Mouse (Mus musculus) kidney, embryonic 15.5 days (tissue): ENCODE measurements around the gene Irx1. TPM values are rescaled to one million over a fixed set of nuclear protein-coding genes. Genes with fewer than 3 reads are reported as not detected.

ENCODE experiments used
- ATAC-seq: fragments of 200-750 bp; cut with Nextera tagmentation; replicated peaks from 2 replicates; pipeline ENCODE4 v1.8.0; 2017; ENCODE audit warnings: moderate TSS enrichment; ENCODE audit not compliant: low FRiP score
- H3K27ac ChIP-seq: fragments of 300-500 bp; sonication (generic); 2 replicates; pipeline ENCODE4 v1.5.1; 2015; ENCODE audit warnings: mild to moderate bottlenecking, inconsistent platforms
- H3K27me3 ChIP-seq: fragments of 300-500 bp; sonication (generic); 2 replicates; pipeline ENCODE4 v1.6.1; 2015; ENCODE audit warnings: inconsistent platforms
- H3K36me3 ChIP-seq: fragments of 300-500 bp; sonication (generic); 2 replicates; pipeline ENCODE4 v1.6.1; 2015; ENCODE audit warnings: inconsistent platforms
- H3K4me1 ChIP-seq: fragments of 300-500 bp; sonication (generic); 2 replicates; pipeline ENCODE4 v1.6.1; 2015; ENCODE audit warnings: inconsistent platforms
- H3K4me2 ChIP-seq: fragments of 300-500 bp; sonication (generic); 2 replicates; pipeline ENCODE4 v1.6.1; 2015; ENCODE audit warnings: moderate library complexity, mild to moderate bottlenecking, inconsistent platforms
- H3K4me3 ChIP-seq: fragments of 300-500 bp; sonication (generic); replicated peaks from 2 replicates; pipeline ENCODE4 v1.5.1; 2015; ENCODE audit warnings: mild to moderate bottlenecking, inconsistent platforms
- H3K9ac ChIP-seq: fragments of 300-500 bp; sonication (generic); 2 replicates; pipeline ENCODE4 v1.6.1; 2015; ENCODE audit warnings: mild to moderate bottlenecking, inconsistent platforms
- H3K9me3 ChIP-seq: fragments of 300-500 bp; sonication (generic); replicated peaks from 2 replicates; pipeline ENCODE4 v1.6.1; 2016; ENCODE audit warnings: inconsistent platforms
- WGBS: fragments of 180-500 bp; shearing (Covaris S2); methylation state at CpG from one replicate; pipeline ENCODE4 v1.1.7; 2015; ENCODE audit warnings: mixed read lengths; 5-methylcytosine and 5-hydroxymethylcytosine counted together
- polyA plus RNA-seq: library from polyadenylated mRNA; unstranded; fragments of >200 nt; fragmentation: Nextera tagmentation; extraction: Ambion mirVana; gene quantifications from 2 replicates; pipeline ENCODE4 v1.2.1, GENCODE M21; 2015

The Irx1 gene
- polyA plus RNA-seq: 4.9 TPM in 2 replicates

DNA sequence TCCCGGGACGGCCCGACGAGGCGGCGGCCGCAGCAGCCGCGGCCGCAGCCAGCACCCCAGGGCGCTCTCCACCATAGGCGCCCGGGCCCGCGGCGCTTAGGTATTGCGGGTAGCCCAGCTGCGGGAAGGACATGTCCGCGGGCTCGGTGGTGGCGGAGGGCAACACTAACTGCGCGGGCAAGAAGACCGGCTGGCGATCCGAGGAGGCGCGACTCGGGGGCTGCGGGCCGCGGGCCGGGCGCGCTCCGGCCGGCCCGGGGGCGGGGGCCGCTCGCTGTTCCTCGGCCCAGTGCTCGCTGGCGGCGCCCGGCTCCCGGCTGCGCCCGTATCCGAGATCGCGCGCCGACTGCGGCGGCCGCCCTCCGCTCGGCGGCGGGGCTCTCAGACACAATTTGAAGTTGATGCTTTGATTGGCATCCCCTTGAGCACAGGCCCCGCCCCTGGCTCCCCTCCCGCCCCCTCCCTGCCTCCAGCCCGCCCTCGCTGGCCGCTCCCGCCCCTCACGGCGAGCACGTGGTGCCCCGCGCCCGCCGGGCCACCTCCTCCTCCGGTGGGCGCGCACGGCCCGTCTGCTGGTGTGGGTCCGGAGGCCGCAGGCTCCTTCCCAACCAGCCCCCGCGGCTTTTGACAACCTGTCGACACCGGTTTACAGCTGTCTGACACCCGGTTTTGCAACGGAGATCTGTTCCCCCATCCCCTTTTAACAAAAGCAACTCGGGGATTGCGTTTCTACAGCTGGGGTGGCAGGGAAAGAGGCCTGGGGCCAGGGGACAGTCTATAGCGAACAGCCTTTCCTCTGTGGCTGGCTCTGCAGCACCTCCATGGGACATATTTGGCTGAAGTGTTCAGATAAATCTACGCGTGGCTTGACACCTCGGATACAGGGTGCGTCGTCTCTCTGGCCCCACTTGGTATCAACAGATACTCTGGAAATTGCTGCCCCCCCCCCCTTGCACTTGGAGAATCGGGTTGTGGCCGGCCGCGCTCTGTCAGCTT lies at the start of gene Irx1:
Gene Irx1, minus strand, starts transcription at position 368 of the 996 bp plus-strand sequence.
- Histone ChIP-seq H3K9me3 (no peaks in the 10 kb centered on the region), H3K36me3 (no peaks in the 10 kb centered on the region), H3K27me3 (peaks cover 98% of the 10 kb centered on the region), H3K4me2 (peak within 1 kb of the TSS; percentile 77), H3K4me1 (peaks cover 36% of the 10 kb centered on the region), H3K4me3 (peak within 1 kb of the TSS; percentile 49), H3K9ac (peak within 1 kb of the TSS; percentile 19; the same call in 1 of the 2 replicates), H3K27ac (0 out of 2 replicates have a peak within 1 kb of the TSS, but pooled peaks have one; percentile 32)
- under 1% methylated on average over 83 of the region's 100 CpGs for WGBS
- ATAC-seq: peak; percentile 63

DNA sequence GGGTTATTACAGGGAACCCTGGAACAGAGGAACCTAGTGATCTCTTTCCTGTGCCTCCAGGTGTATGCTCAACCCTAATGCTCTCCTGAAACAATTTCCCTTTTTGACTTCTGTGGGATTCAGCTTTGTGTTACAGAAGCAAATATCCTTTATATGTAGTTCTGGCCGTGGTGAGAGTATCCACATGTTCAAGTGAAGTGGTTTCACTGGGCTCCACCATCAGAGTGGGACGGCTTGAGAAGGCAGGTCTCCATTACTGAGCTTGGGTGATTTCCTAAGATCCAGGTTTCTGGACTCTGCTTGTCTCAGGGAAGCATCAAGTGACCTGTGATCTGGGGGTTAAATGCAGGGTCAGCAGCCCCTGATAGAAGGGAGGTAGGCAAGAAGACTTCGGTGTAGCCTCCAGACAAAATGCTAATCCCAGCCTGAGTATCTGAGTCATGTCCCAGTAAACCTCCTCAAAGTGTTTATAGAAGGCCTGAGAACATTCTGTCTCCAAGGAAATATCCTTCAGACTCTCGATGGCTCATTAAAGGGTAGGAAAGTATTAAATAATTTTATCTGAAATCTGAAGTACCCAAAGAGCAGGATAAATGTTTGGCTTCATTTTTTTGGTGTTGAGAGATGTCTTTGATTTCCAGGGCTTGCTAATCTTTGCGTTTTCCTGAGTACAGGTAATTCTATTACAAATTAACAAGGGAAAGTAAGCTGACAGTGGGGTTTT lies 16.6 kb upstream of the Irx1 start:
- Histone ChIP-seq H3K27me3 (peaks cover 59% of the 10 kb centered on the region), H3K4me3 (no peak overlapping the region), H3K9ac (no peak overlapping the region), H3K4me1 (no peaks in the 10 kb centered on the region), H3K36me3 (no peaks in the 10 kb centered on the region), H3K4me2 (no peak overlapping the region), H3K27ac (no peak overlapping the region), H3K9me3 (no peaks in the 10 kb centered on the region)
- no peak for ATAC-seq
- 60% methylated on average over 5 of the region's 5 CpGs for WGBS

DNA sequence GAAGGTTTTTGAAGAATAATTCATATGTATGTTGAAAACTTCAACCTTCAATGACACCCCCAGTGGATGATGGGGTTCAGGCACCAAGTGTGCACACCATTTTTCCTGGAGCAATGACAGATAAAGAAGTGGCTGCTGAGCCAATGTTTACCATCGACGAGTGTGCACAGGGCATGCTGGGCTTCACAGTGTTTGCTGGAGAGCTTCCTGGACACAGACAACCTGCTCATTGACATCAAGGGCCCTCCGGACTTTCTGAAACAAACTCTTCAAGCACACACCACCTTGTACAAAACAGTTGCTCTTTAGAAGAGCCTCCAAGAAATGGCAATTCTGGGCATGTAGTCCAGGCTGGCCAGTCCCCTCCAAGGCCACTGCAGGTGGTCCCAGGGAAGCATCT lies 12.2 kb upstream of the Irx1 start:
- Histone ChIP-seq H3K27me3 (peaks cover 76% of the 10 kb centered on the region), H3K9me3 (no peaks in the 10 kb centered on the region)
- 75% methylated on average over 3 of the region's 3 CpGs for WGBS

DNA sequence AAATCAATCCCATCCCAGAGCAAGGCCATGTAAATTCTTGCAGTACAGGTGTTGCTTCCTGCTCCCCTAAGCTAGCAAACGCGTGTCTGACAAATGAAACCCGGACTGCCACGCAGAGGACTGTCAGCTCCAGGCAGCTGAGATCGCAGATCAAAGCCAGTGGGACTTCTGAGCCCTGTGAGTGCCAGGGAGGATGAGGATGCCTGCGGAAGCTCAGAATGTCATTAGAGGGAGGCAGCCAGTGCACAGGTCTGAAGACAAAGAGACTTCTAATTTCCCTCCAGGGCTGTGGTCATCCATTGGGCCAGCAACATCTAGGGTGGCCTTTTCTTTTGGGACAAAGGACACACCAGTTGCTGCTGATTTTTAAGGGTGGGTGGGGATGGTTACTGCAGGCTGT lies 4.8 kb upstream of the Irx1 start:
- Histone ChIP-seq H3K36me3 (no peaks in the 10 kb centered on the region), H3K27me3 (peaks cover 99% of the 10 kb centered on the region), H3K27ac (no peak overlapping the region), H3K4me1 (peaks cover 11% of the 10 kb centered on the region), H3K9ac (no peak overlapping the region), H3K4me3 (no peak overlapping the region), H3K4me2 (no peak overlapping the region), H3K9me3 (no peaks in the 10 kb centered on the region)
- under 1% methylated on average over 6 of the region's 6 CpGs for WGBS
- ATAC-seq: no peak

More for the DNA sequence above, 12.2 kb upstream of the Irx1 start:
- no peak overlapping the region for H3K27ac ChIP-seq
- no peak for ATAC-seq
- H3K36me3 ChIP-seq: no peaks in the 10 kb centered on the region
- no peak overlapping the region for H3K4me3 ChIP-seq
- H3K4me1 ChIP-seq: no peaks in the 10 kb centered on the region
- no peak overlapping the region for H3K4me2 ChIP-seq
- no peak overlapping the region for H3K9ac ChIP-seq

DNA sequence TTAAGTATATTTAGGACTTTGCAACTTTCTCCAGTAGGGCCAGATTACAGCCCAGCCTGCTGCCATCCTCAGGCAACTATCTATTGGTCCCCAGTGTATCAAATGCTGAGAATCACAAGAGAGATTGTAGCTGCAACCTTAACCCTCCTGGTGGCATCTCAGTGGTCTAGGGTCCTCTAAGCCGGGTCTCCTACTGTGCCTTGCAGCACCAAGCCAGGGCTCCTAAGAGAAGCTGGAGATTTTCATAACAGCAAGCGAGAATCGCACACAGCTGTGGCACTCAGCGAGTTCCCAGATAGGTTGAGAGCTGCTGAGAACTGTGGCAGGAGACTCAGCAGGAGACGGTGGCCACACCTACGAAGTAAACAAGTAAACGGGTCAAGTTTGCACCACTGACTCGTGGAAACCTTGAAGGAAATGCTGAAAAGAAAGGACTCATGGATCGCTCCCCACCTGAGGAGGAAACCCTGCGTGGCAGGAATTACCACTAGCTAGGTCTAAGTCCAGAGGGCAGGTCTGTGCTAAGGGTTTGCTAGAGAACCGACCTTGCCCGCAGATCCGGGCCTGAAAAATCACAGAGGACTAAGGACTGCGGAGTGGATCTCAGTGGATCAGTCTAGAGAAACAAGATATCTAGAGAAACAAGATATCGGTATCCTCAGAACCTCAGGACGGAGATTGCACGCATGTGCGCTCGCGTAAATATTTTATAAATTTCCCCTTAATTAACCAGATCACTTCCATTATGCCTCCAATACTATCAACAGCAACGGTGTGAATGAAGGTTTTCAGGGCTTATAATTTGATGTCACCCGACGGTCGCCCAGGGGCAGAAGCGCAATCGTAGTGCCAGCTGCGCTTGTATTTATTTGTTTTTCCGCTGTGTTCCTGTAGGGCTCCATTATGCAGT lies 4.1 kb upstream of the Irx1 start:
- Histone ChIP-seq H3K27ac (no peak overlapping the region), H3K9me3 (no peaks in the 10 kb centered on the region), H3K9ac (no peak overlapping the region), H3K36me3 (no peaks in the 10 kb centered on the region), H3K4me1 (peaks cover 18% of the 10 kb centered on the region), H3K4me3 (no peak overlapping the region), H3K4me2 (no peak overlapping the region), H3K27me3 (peaks cover 99% of the 10 kb centered on the region)
- 4% methylated on average over 28 of the region's 28 CpGs for WGBS
- ATAC-seq: no peak

DNA sequence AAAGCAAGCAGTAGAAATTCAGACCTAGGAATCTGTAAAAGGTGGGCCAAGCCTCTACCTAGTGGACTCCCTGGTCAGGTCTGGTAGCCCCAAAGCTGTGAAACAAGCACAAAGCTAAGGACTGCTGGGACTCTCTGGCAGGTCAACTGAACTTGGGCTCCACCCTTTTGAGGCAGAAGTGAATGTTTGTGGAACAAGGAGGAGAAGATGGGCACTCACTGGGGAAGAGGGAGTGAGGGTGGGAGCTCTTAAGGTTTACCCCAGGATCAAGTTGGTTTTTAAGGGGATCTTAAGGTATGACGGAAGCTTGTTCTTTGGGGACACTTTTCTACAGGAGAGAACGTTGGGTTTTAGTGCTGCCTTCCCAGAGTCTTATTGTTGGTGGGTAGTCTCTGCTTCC lies 3.1 kb upstream of the Irx1 start:
- WGBS: 19% methylated on average over 2 of the region's 2 CpGs
- Histone ChIP-seq H3K9me3 (no peaks in the 10 kb centered on the region), H3K27me3 (peaks cover 98% of the 10 kb centered on the region), H3K4me3 (no peak overlapping the region), H3K4me1 (peaks cover 24% of the 10 kb centered on the region), H3K36me3 (no peaks in the 10 kb centered on the region), H3K4me2 (no peak overlapping the region), H3K27ac (no peak overlapping the region), H3K9ac (no peak overlapping the region)
- ATAC-seq: no peak

DNA sequence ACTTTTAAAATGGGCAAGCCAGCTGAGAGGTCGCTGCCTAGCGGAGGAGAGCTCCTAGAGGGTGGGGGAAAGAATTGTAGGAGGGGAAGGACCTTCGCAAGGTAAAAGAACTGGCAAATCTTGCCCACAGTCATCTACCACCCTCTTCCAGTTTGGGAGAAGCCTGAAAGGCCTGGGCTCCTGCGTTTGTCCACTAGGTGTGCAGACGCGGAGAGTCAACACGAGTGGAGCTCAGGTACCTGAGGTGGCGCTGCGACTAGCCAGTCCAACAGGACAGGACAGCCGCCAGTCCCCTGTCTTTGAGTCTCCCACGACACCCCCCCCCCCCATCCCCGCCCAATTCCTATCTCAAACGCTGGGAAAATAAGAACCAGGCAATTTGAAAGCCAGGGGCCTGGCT lies 843 bp upstream of the Irx1 start:
- peaks cover 29% of the 10 kb centered on the region for H3K4me1 ChIP-seq
- H3K27ac ChIP-seq: no peak overlapping the region
- peak overlapping the region; percentile 77 for H3K4me2 ChIP-seq
- no peak overlapping the region for H3K9ac ChIP-seq
- H3K4me3 ChIP-seq: peak overlapping the region; percentile 49
- no peak for ATAC-seq
- H3K27me3 ChIP-seq: peaks cover 98% of the 10 kb centered on the region
- no peaks in the 10 kb centered on the region for H3K36me3 ChIP-seq
- WGBS: under 1% methylated on average over 13 of the region's 13 CpGs
- no peaks in the 10 kb centered on the region for H3K9me3 ChIP-seq

DNA sequence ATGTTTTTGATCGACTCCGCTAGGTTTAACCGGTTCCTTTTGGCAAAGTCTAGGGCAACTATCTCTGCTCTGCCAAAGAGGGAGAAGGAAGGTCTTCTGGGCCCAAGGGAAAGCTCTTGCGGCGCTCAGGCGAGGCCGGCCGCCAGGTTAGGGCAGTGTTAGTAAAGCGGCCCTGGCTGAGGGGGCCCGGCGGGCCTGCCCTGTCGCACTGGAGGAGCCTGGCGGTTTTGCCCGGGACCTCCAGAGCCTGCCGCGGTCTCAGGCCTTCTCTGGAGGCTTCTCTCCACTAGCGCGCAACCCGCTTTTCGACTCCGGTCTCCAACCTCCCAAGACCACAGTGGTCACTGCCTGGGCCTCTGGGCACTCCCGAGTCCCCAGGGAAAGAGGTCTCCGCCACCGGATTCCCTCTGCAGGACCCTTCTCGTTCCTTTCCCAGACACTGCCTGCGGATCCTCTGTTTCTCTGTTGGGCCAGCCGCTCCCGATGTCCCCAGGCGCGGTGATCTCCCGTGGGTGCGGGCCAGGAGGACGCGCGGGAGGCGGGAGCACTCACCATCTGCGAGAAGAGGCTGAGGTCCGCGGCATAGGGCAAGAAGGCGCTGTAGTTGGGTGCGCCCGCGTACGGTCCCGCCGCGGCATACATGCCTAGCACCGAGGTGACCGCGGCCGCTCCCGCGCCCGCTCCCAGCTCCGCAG lies 715 bp downstream of the Irx1 start:
- Histone ChIP-seq H3K9me3 (no peaks in the 10 kb centered on the region), H3K4me3 (peak overlapping the region; percentile 49), H3K4me1 (peaks cover 40% of the 10 kb centered on the region), H3K9ac (peak overlapping the region; percentile 19; the same call in 1 of the 2 replicates), H3K27me3 (peaks cover 98% of the 10 kb centered on the region), H3K36me3 (no peaks in the 10 kb centered on the region), H3K27ac (0 out of 2 replicates have a peak overlapping the region, but pooled peaks have one; percentile 32), H3K4me2 (peak overlapping the region; percentile 77)
- under 1% methylated on average over 55 of the region's 55 CpGs for WGBS
- ATAC-seq: peak; percentile 16

DNA sequence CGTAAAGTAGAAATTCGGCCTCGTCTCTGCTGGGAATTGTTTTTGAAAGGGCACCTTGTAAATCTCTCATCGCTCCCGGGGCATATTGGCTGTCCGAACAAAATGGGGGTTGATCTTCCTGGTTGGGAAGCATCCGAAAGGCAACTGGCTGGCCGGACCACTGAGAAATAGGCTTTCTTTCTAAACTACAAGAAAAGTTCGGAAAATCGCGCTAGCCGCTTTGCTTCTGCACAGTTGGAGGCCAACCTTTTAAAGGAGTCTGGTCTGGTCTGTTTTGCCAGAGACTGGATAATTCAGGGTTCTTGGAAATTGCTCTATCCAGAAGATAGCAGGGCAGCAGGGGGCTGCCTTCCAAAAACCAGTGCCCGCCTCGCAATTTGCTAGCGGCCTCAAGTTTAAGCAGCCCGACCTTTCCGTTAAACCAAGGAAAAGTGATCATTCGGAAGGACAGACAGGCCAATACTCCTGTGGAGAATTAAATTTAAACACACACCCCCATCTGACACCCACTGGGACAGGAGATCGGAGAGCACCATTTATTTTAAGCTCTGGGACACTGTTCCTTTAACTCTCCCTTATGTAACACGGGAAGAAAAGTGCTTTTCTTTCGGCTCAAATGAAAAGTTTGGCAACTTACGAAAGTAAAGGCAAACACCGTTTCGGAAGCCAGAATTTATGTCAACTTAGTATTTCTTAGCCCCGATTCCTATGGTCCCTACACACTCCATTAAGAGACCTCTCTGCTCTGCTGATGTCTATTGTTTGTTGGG lies 1.4 kb downstream of the Irx1 start:
- 2% methylated on average over 25 of the region's 25 CpGs for WGBS
- Histone ChIP-seq H3K9me3 (no peaks in the 10 kb centered on the region), H3K4me2 (peak overlapping the region; percentile 77), H3K36me3 (no peaks in the 10 kb centered on the region), H3K27me3 (peaks cover 98% of the 10 kb centered on the region), H3K4me1 (peaks cover 40% of the 10 kb centered on the region), H3K27ac (no peak overlapping the region), H3K4me3 (peak overlapping the region; percentile 49), H3K9ac (no peak overlapping the region)
- no peak for ATAC-seq

DNA sequence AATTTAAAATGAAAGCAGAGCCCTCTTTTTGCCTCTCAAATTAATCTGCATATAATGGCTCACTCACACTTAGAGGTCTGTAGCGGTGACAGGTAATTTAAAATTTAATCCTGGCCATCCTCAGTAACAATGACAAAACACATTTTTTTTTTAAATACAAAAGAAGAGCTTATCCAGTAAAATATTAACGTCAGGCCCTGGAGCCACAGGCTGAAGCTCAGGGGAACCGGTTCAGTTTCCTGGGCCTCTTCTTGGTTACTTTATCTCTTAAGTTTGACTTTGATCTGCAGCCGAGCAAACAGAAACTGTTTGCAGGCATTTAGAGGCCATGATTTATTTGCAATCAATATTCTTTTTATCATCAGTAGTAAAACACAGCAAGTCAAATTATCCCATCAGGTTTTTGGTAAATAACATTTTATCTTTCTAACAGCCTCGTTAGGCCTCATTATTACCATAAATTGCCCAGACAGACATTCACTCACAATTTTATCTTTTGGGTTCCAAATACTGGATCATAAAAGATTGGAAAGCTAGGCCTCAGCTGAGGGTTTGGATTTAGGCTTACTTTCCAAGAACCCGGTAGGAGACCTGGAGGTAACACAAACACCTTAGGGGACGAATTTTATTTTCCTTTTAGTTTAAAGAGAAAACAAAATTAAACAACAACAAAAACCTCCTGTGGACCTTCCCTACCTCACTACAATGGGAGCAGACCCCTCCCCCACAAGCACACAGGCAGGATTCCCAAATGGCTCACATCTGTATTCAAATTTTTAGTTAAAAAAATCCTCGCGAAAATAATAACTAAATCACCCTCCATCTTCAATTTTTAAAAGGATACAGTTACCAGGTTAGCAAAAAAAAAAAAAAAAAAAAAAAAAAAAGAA lies 2.4 kb downstream of the Irx1 start:
- Histone ChIP-seq H3K36me3 (no peaks in the 10 kb centered on the region), H3K9ac (no peak overlapping the region), H3K27ac (no peak overlapping the region), H3K4me3 (peak overlapping the region; percentile 33), H3K4me1 (peaks cover 40% of the 10 kb centered on the region), H3K9me3 (no peaks in the 10 kb centered on the region), H3K4me2 (no peak overlapping the region), H3K27me3 (peaks cover 98% of the 10 kb centered on the region)
- ATAC-seq: no peak
- WGBS: 7% methylated on average over 9 of the region's 9 CpGs
